Mouse (Mus musculus): ENCODE measurements around the gene Gm4779. TPM values are rescaled to one million over a fixed set of nuclear protein-coding genes. Genes with fewer than 3 reads are reported as not detected.

Gm4779 gene
- polyA plus RNA-seq, 1 experiment from 2014 or later: not detected

DNA sequence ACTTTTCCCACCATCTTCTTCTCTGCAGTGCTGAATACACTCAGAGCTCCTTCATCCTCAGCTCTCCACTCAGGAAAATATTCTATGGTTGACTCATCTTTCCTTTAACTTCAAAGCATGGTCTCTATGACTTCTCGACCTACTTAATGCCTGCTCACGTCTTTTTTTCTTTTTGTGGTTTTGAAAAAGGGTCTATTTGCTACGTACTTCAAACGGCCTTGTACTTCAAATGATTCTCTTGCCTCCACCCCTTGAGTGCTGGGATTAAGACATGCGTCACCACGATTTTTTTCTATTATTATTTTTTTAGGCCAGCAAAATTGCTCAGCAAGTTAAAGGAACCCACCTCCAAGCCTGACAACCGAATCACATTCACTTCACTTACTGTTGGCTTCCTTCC lies 26.9 kb downstream of the Gm4779 start:
- H3K27me3 ChIP-seq (ENCODE audit: control insufficient read depth, insufficient read depth, low read length): no peaks in the 10 kb centered on the region; the same call in 1 of the 2 replicates
- 64% methylated on average over 7 of the region's 7 CpGs for WGBS
- no peaks in the 10 kb centered on the region for H3K4me1 ChIP-seq (ENCODE audit: control insufficient read depth, insufficient read depth, low read length)
- H3K4me2 ChIP-seq (ENCODE audit: low read depth, low read length): no peak overlapping the region
- no peaks in the 10 kb centered on the region for H3K9me3 ChIP-seq (replicated peaks; ENCODE audit: control insufficient read depth, low read length)
- ATAC-seq (ENCODE audit: insufficient read depth, low FRiP score): no peak
- H3K36me3 ChIP-seq (ENCODE audit: control insufficient read depth, insufficient read depth, low read length): no peaks in the 10 kb centered on the region
- no peak overlapping the region for H3K9ac ChIP-seq (ENCODE audit: low read length)
- no peak overlapping the region for H3K27ac ChIP-seq (ENCODE audit: low read length)
- no peak overlapping the region for H3K4me3 ChIP-seq (replicated peaks; ENCODE audit: low read length)

DNA sequence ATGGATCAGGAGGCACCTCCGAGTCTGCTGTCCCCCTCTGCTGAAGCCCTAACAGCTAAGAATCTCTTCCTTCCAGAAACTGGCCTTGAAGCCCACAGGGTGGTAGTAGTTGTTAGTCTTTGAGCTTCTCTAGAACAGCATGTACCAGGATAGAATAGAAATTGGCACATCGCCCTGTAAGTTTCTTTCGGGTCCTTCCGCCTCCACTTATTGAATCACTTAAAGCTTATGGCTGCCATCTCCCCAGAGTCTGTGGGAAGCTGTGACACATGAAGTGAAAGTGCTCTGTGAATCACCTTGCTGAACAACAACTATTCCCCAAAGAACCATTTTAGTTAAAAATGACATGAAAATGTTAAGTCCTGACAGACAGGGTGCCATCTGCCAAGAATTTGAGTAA lies 29.1 kb downstream of the Gm4779 start:
- Histone ChIP-seq H3K9ac (ENCODE audit: low read length) (no peak overlapping the region), H3K27me3 (ENCODE audit: control insufficient read depth, insufficient read depth, low read length) (no peaks in the 10 kb centered on the region; the same call in 1 of the 2 replicates), H3K27ac (ENCODE audit: low read length) (no peak overlapping the region), H3K9me3 (replicated peaks; ENCODE audit: control insufficient read depth, low read length) (no peaks in the 10 kb centered on the region), H3K4me2 (ENCODE audit: low read depth, low read length) (no peak overlapping the region), H3K36me3 (ENCODE audit: control insufficient read depth, insufficient read depth, low read length) (no peaks in the 10 kb centered on the region), H3K4me3 (replicated peaks; ENCODE audit: low read length) (no peak overlapping the region), H3K4me1 (ENCODE audit: control insufficient read depth, insufficient read depth, low read length) (no peaks in the 10 kb centered on the region)
- WGBS: 69% methylated on average over 4 of the region's 4 CpGs
- no peak for ATAC-seq (ENCODE audit: insufficient read depth, low FRiP score)

DNA sequence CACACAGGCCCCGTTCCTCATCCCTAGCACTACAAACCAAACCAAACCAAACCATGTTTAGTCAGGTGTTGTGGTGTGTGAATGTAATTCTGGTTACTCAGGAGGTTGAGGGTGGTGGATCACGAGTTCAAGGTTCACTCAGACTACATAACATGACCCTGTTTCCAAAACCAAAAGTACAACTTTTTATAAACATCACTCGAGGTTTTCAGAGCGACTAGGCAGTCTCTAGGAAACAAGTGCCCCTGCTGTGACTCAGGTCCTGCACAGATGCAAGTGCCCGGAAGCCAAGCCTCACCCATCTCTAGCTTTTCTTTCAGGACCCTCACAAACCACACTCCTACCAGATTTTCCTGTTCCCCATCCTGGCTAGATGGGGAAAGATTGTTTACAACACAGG lies 29.6 kb downstream of the Gm4779 start:
- no peaks in the 10 kb centered on the region; the same call in 1 of the 2 replicates for H3K27me3 ChIP-seq (ENCODE audit: control insufficient read depth, insufficient read depth, low read length)
- no peaks in the 10 kb centered on the region for H3K4me1 ChIP-seq (ENCODE audit: control insufficient read depth, insufficient read depth, low read length)
- no peak for ATAC-seq (ENCODE audit: insufficient read depth, low FRiP score)
- no peak overlapping the region for H3K27ac ChIP-seq (ENCODE audit: low read length)
- 65% methylated on average over 5 of the region's 5 CpGs for WGBS
- H3K4me3 ChIP-seq (replicated peaks; ENCODE audit: low read length): no peak overlapping the region
- H3K4me2 ChIP-seq (ENCODE audit: low read depth, low read length): no peak overlapping the region
- H3K9ac ChIP-seq (ENCODE audit: low read length): no peak overlapping the region
- H3K9me3 ChIP-seq (replicated peaks; ENCODE audit: control insufficient read depth, low read length): no peaks in the 10 kb centered on the region
- H3K36me3 ChIP-seq (ENCODE audit: control insufficient read depth, insufficient read depth, low read length): no peaks in the 10 kb centered on the region

DNA sequence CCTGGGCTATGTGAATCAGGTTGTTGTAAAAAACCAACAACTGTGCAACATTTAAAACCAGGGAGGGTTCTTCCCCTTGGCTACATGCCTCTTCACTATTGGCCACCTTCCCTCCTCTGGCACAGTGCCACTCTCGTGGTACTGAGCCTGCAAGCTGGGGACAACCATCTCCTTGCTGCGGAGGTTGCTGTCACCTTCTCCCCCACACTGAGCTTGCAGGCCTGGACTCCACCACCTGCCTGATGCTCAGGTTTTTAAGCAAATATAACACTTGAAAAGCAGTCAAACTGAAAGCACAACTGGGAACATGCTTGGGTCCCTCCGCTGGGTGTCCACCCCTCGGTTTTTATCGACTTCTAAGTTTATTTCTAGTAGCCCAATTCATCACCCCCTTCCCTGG lies 39.7 kb downstream of the Gm4779 start:
- WGBS: 63% methylated on average over 5 of the region's 5 CpGs
- no peak for ATAC-seq (ENCODE audit: insufficient read depth, low FRiP score)
- Histone ChIP-seq H3K4me2 (ENCODE audit: low read depth, low read length) (no peak overlapping the region), H3K4me3 (replicated peaks; ENCODE audit: low read length) (no peak overlapping the region), H3K9me3 (replicated peaks; ENCODE audit: control insufficient read depth, low read length) (no peaks in the 10 kb centered on the region), H3K27me3 (ENCODE audit: control insufficient read depth, insufficient read depth, low read length) (peaks cover 12% of the 10 kb centered on the region; the same call in 1 of the 2 replicates), H3K9ac (ENCODE audit: low read length) (no peak overlapping the region), H3K4me1 (ENCODE audit: control insufficient read depth, insufficient read depth, low read length) (no peaks in the 10 kb centered on the region), H3K27ac (ENCODE audit: low read length) (no peak overlapping the region), H3K36me3 (ENCODE audit: control insufficient read depth, insufficient read depth, low read length) (no peaks in the 10 kb centered on the region)

DNA sequence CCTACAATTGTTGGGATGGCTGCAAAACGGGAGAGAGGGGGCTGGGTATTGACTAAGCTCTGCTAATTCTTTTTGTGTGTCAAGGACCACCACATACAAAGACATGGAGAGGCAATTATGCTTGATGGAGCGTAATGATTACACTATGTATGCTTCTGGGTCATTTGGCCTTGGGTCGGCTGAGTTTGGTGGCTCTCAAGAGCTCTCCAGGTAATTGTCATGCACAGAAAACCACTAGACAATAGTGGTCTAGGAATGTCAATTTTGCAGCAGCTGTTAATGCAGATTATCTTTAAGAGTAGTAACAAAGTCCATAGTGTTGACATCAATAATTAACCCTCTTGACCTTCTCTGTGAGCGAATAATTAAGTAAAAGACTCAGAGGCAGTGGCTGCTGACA lies 44.1 kb downstream of the Gm4779 start:
- no peak overlapping the region for H3K9ac ChIP-seq (ENCODE audit: low read length)
- H3K4me3 ChIP-seq (replicated peaks; ENCODE audit: low read length): no peak overlapping the region
- peaks cover 11% of the 10 kb centered on the region; the same call in 1 of the 2 replicates for H3K27me3 ChIP-seq (ENCODE audit: control insufficient read depth, insufficient read depth, low read length)
- no peaks in the 10 kb centered on the region for H3K36me3 ChIP-seq (ENCODE audit: control insufficient read depth, insufficient read depth, low read length)
- ATAC-seq (ENCODE audit: insufficient read depth, low FRiP score): no peak
- no peaks in the 10 kb centered on the region for H3K4me1 ChIP-seq (ENCODE audit: control insufficient read depth, insufficient read depth, low read length)
- H3K27ac ChIP-seq (ENCODE audit: low read length): no peak overlapping the region
- H3K9me3 ChIP-seq (replicated peaks; ENCODE audit: control insufficient read depth, low read length): no peaks in the 10 kb centered on the region
- H3K4me2 ChIP-seq (ENCODE audit: low read depth, low read length): no peak overlapping the region
- WGBS: 70% methylated on average over 4 of the region's 4 CpGs

DNA sequence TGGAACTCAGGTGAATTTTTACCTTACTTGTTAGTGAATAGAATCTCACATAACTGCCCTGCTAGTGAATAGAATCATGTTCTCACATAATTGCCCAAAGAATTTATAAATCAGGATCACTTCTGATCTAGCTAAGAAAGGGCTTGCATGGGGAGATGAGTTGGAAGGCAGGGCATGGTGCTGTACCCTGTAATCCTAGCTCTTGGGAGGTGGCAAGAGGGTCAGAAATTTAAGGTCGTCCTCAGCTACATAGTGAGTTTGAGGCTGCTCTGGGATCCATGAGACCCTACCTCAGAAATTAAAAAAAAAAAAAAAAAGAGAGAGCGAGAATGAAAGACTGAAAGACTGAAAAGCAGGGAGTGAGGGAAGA lies 53.2 kb downstream of the Gm4779 start:
- WGBS: 81% methylated on average over 2 of the region's 2 CpGs

DNA sequence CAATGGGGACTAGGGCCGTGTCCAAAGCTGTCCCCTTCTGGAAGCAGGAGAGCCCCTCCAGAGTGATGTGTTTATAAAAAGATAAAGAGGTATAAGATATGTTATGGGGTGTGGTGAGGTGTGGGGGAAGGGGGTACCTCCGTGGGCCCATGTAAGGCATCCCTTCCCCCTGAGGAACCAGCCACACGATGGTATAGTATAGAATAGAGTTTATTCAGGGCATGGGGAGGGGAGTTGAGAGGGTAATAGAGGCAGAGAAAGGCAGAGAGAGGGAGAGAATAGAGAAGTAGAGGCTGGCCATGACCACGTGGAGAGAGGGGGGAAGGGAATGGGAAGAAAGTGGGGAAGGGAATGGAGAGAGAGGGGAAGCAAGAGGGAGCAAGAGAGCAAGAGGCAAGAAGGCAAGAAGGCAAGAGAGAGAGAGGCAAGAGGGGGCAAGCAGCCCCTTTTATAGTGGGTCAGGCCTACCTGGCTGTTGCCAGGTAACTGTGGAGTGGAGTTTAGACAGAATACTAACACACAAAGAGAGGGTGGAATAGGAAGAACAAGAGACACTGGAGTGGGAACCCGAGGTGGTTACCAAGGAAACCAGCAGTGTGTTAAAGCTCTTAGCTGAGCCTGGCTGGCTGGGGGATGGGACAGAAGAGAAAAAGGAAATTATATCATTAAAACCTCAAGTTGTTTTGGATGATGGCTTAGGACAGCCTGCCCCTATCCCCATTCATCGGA lies 53.7 kb downstream of the Gm4779 start:
- no peaks in the 10 kb centered on the region for H3K9me3 ChIP-seq (replicated peaks; ENCODE audit: control insufficient read depth, low read length)
- H3K36me3 ChIP-seq (ENCODE audit: control insufficient read depth, insufficient read depth, low read length): no peaks in the 10 kb centered on the region
- ATAC-seq (ENCODE audit: insufficient read depth, low FRiP score): no peak
- H3K27me3 ChIP-seq (ENCODE audit: control insufficient read depth, insufficient read depth, low read length): peaks cover 6% of the 10 kb centered on the region; the same call in 1 of the 2 replicates
- no peak overlapping the region for H3K4me2 ChIP-seq (ENCODE audit: low read depth, low read length)
- no peak overlapping the region for H3K4me3 ChIP-seq (replicated peaks; ENCODE audit: low read length)
- no peaks in the 10 kb centered on the region for H3K4me1 ChIP-seq (ENCODE audit: control insufficient read depth, insufficient read depth, low read length)
- no peak overlapping the region for H3K27ac ChIP-seq (ENCODE audit: low read length)
- no peak overlapping the region for H3K9ac ChIP-seq (ENCODE audit: low read length)
- 40% methylated on average over 6 of the region's 6 CpGs for WGBS

More for the DNA sequence above, 53.2 kb downstream of the Gm4779 start:
- Histone ChIP-seq H3K4me3 (replicated peaks; ENCODE audit: low read length) (no peak overlapping the region), H3K4me2 (ENCODE audit: low read depth, low read length) (no peak overlapping the region), H3K27me3 (ENCODE audit: control insufficient read depth, insufficient read depth, low read length) (peaks cover 3% of the 10 kb centered on the region; the same call in 1 of the 2 replicates), H3K27ac (ENCODE audit: low read length) (no peak overlapping the region), H3K9ac (ENCODE audit: low read length) (no peak overlapping the region), H3K4me1 (ENCODE audit: control insufficient read depth, insufficient read depth, low read length) (no peaks in the 10 kb centered on the region), H3K36me3 (ENCODE audit: control insufficient read depth, insufficient read depth, low read length) (no peaks in the 10 kb centered on the region), H3K9me3 (replicated peaks; ENCODE audit: control insufficient read depth, low read length) (no peaks in the 10 kb centered on the region)
- ATAC-seq (ENCODE audit: insufficient read depth, low FRiP score): no peak

Other genes with a start within 250 kb of the Gm4779 start
- 144 and 149 TPM in 2 replicates for gene Ogt, start 154.4 kb downstream of the Gm4779 start, polyA plus RNA-seq (2015; fragmentation: Nextera tagmentation; extraction: Ambion mirVana)
- 0.47 and 0.52 TPM in 2 replicates for gene Cxcr3, start 60.2 kb downstream of the Gm4779 start, polyA plus RNA-seq (2015; fragmentation: Nextera tagmentation; extraction: Ambion mirVana)
- gene 8030474K03Rik, start 233 bp upstream of the Gm4779 start, polyA plus RNA-seq (2015; fragmentation: Nextera tagmentation; extraction: Ambion mirVana): 0.16 and 0.18 TPM in 2 replicates
- gene Nhsl2, start 55.0 kb upstream of the Gm4779 start, polyA plus RNA-seq (2015; fragmentation: Nextera tagmentation; extraction: Ambion mirVana): 10.1 and 10.5 TPM in 2 replicates